In genomic region chr12:109694046-109694445, GRCm38 (mm10) we compare ENCODE assay signal across 26 mouse cellular contexts.
DNase-seq lines count a peak whose midpoint lies in the region; ATAC-seq lines count a peak whose summit lies in the region.
"Had no signal": no experiment of that assay in that cellular context is flagged by ENCODE, and none has a peak within 500 bp of the region (broad histone marks: within the 10 kb centered on the region; RNA-seq: fewer than 3 reads in every experiment).

No protein-coding gene starts in this region.

- no peaks in the 10 kb centered on the region for H3K9me3 ChIP-seq in forebrain, embryonic 16.5 days (ENCODE audit: control insufficient read depth, low read length)
- H3K9me3 ChIP-seq: embryonic facial prominence, embryonic 12.5 days; embryonic facial prominence, embryonic 15.5 days; forebrain, embryonic 12.5 days; forebrain, embryonic 15.5 days; hindbrain, embryonic 10.5 days; hindbrain, embryonic 13.5 days; intestine, embryonic 15.5 days; kidney, embryonic 15.5 days had no signal

- no peaks in the 10 kb centered on the region for H3K4me1 ChIP-seq in forebrain, embryonic 16.5 days (replicated peaks; ENCODE audit: control insufficient read depth, insufficient read depth, low read length)
- H3K4me1 ChIP-seq: embryonic facial prominence, embryonic 12.5 days; embryonic facial prominence, embryonic 15.5 days; forebrain, embryonic 12.5 days; forebrain, embryonic 15.5 days; hindbrain, embryonic 10.5 days; intestine, embryonic 15.5 days; kidney, embryonic 15.5 days had no signal

- no peak for ATAC-seq in forebrain, embryonic 16.5 days
- ATAC-seq: forebrain, embryonic 15.5 days; hindbrain, embryonic 16.5 days; Patski had no signal

- H3K4me3 ChIP-seq in forebrain, embryonic 16.5 days (replicated peaks; ENCODE audit: low read length) = no peak overlapping the region
- H3K4me3 ChIP-seq: embryonic facial prominence, embryonic 12.5 days; embryonic facial prominence, embryonic 15.5 days; forebrain, embryonic 12.5 days; forebrain, embryonic 15.5 days; hindbrain, embryonic 10.5 days; hindbrain, embryonic 13.5 days; intestine, embryonic 15.5 days; kidney, embryonic 15.5 days had no signal

- H3K27me3 ChIP-seq in forebrain, embryonic 16.5 days (replicated peaks; ENCODE audit: control insufficient read depth, insufficient read depth, low read length) = no peaks in the 10 kb centered on the region
- H3K27me3 ChIP-seq: embryonic facial prominence, embryonic 12.5 days; embryonic facial prominence, embryonic 15.5 days; forebrain, embryonic 12.5 days; forebrain, embryonic 15.5 days; hindbrain, embryonic 13.5 days; intestine, embryonic 15.5 days; kidney, embryonic 15.5 days had no signal

- no peak overlapping the region for H3K9ac ChIP-seq in forebrain, embryonic 16.5 days (replicated peaks; ENCODE audit: low read depth, low read length)
- H3K9ac ChIP-seq: embryonic facial prominence, embryonic 12.5 days; embryonic facial prominence, embryonic 15.5 days; forebrain, embryonic 12.5 days; forebrain, embryonic 15.5 days; hindbrain, embryonic 13.5 days; intestine, embryonic 15.5 days; kidney, embryonic 15.5 days had no signal

- peaks cover 7% of the 10 kb centered on the region for H3K36me3 ChIP-seq in forebrain, embryonic 16.5 days (ENCODE audit: control insufficient read depth, insufficient read depth)

- H3K4me2 ChIP-seq in forebrain, embryonic 16.5 days (ENCODE audit: low read length) = no peak overlapping the region
- H3K4me2 ChIP-seq: embryonic facial prominence, embryonic 12.5 days; embryonic facial prominence, embryonic 15.5 days; forebrain, embryonic 12.5 days; forebrain, embryonic 15.5 days; heart, embryonic 11.5 days; hindbrain, embryonic 13.5 days; intestine, embryonic 15.5 days; kidney, embryonic 15.5 days had no signal

- intact Hi-C loops in heart, postnatal 14 days (cut with DNase I) = no loop called here

- no peak overlapping the region for H3K27ac ChIP-seq in forebrain, embryonic 16.5 days (ENCODE audit: low read length)
- H3K27ac ChIP-seq: embryonic facial prominence, embryonic 12.5 days; embryonic facial prominence, embryonic 15.5 days; forebrain, embryonic 12.5 days; forebrain, embryonic 15.5 days; hindbrain, embryonic 10.5 days; hindbrain, embryonic 13.5 days; intestine, embryonic 15.5 days; kidney, embryonic 15.5 days had no signal

- DNase-seq in gastrocnemius, adult 18-20 months (ENCODE audit: low spot score) = peak; percentile 8
- no peak for DNase-seq in gastrocnemius, adult 8-10 months (ENCODE audit: low spot score in 2 of 2)
- peak; percentile 76 for DNase-seq in NIH3T3 (ENCODE audit: low read depth)
- DNase-seq in adrenal gland, postnatal 14 days = peak; percentile 51
- DNase-seq in fibroblast of lung, adult 2 months (ENCODE audit: low read depth) = peak; percentile 47
- no peak for DNase-seq in heart, postnatal 14 days
- DNase-seq: cerebellum, adult 11-12 months; cerebellum, adult 8-10 months; cerebellum, postnatal 14 days; gastrocnemius, postnatal 10 days; heart, adult 11 months; heart, postnatal 36 days; kidney, adult 11 months; kidney, adult 8-10 months had no signal

- WGBS in forebrain, embryonic 16.5 days = 86% methylated on average over 4 of the region's 4 CpGs

Comparison
In these comparisons a context has a peak if more than half of its experiments do, and no peak if none do; other contexts are left out.
1. DNase-seq: peak in gastrocnemius, adult 18-20 months (single experiment), NIH3T3 (single experiment), adrenal gland, postnatal 14 days (single experiment) and fibroblast of lung, adult 2 months (single experiment); none in gastrocnemius, adult 8-10 months (0 of 2) and heart, postnatal 14 days (0 of 2).